Mouse (Mus musculus) gastrocnemius, postnatal 10 days (tissue): ENCODE data around the gene Pah. TPM values are rescaled to one million over a fixed set of nuclear protein-coding genes. Genes with fewer than 3 reads are reported as not detected.

Experiments
- total RNA-seq, 2 experiments: library from RNA; stranded (reverse); gene quantifications; 2 replicates each; pipeline ENCODE4 v1.2.3; 2021

Gene Pah
- total RNA-seq, 2 experiments from 2014 or later, result 0.14 TPM; not detected in 1

Other genes with a start within 250 kb of the Pah start
- not detected for gene Ascl1, start 28.1 kb upstream of the Pah start, total RNA-seq